Mouse (Mus musculus) liver, embryonic 14.5 days (tissue): ENCODE data around the gene Cd96. TPM values are rescaled to one million over a fixed set of nuclear protein-coding genes. Genes with fewer than 3 reads are reported as not detected.
A peak's percentile ranks its signal among the peaks of the same experiment; 100 is the strongest.

ENCODE experiments used
- ATAC-seq: fragments of 200-750 bp; cut with Nextera tagmentation; 2 replicates; pipeline ENCODE4 v1.8.0; 2017; ENCODE audit warnings: moderate number of reproducible peaks, mild to moderate bottlenecking, moderate library complexity; ENCODE audit not compliant: insufficient read depth
- DNase-seq, 3 experiments: peaks; one replicate each; pipeline ENCODE4 v3.0.0-alpha.2; 2012 to 2013; ENCODE audit warnings: low read depth in 3 of 3, low spot score in 3 of 3
- H3K27ac ChIP-seq: fragments of 300-500 bp; sonication (generic); 2 replicates; pipeline ENCODE4 v1.5.1; 2014; ENCODE audit warnings: moderate library complexity, mild to moderate bottlenecking, control low read depth, inconsistent platforms
- H3K27me3 ChIP-seq: fragments of 300-500 bp; sonication (generic); 2 replicates; pipeline ENCODE4 v1.6.1; 2014; ENCODE audit warnings: mild to moderate bottlenecking, low read length, moderate library complexity; ENCODE audit not compliant: control insufficient read depth, insufficient read depth
- H3K36me3 ChIP-seq: fragments of 300-500 bp; sonication (generic); replicated peaks from 2 replicates; pipeline ENCODE4 v1.6.1; 2014; ENCODE audit warnings: low read depth; ENCODE audit not compliant: control insufficient read depth, insufficient read depth
- H3K4me1 ChIP-seq, 2 experiments: fragments of 200-500 bp in 1 of 2; fragments of 300-500 bp in 1 of 2; sonication (generic) in 1 of 2; replicated peaks; 2 replicates each; pipeline ENCODE4 v1.6.1; 2012 to 2014; ENCODE audit warnings: antibody characterized with exemption in 1 of 2, inconsistent platforms in 1 of 2, low read length in 1 of 2; ENCODE audit not compliant: control insufficient read depth in 2 of 2, insufficient read depth in 2 of 2
- H3K4me2 ChIP-seq: fragments of 300-500 bp; sonication (generic); 2 replicates; pipeline ENCODE4 v1.6.1; 2014; ENCODE audit warnings: low read depth, mild to moderate bottlenecking, control low read depth, moderate library complexity
- H3K4me3 ChIP-seq, 2 experiments: fragments of 200-500 bp in 1 of 2; fragments of 300-500 bp in 1 of 2; sonication (generic) in 1 of 2; 2 replicates each; pipeline ENCODE4 v1.5.1; 2012 to 2014; ENCODE audit warnings: low read depth in 2 of 2, low read length in 2 of 2, mild to moderate bottlenecking in 2 of 2, control low read depth in 1 of 2, inconsistent platforms in 1 of 2, moderate library complexity in 1 of 2; ENCODE audit not compliant: insufficient read depth in 1 of 2
- H3K9ac ChIP-seq: fragments of 300-500 bp; sonication (generic); replicated peaks from 2 replicates; pipeline ENCODE4 v1.6.1; 2014; ENCODE audit warnings: mild to moderate bottlenecking, control low read depth, moderate library complexity
- H3K9me3 ChIP-seq: fragments of 300-500 bp; sonication (generic); 2 replicates; pipeline ENCODE4 v1.6.1; 2016; ENCODE audit warnings: low read length, mixed read lengths; ENCODE audit not compliant: control insufficient read depth
- CTCF ChIP-seq: IDR thresholded peaks from 2 replicates; pipeline ENCODE4 v1.5.1; 2016; ENCODE audit warnings: antibody characterized with exemption, low read depth, control low read depth
- EP300 ChIP-seq: IDR thresholded peaks from 2 replicates; pipeline ENCODE4 v1.6.1; 2016; ENCODE audit warnings: antibody characterized with exemption, low read depth
- WGBS: fragments of 180-500 bp; shearing (Covaris S2); extraction: QIAGEN DNeasy Blood & Tissue Kit; methylation state at CpG from one replicate; pipeline ENCODE4 v1.1.7; 2014; ENCODE audit not compliant: insufficient replicate concordance; 5-methylcytosine and 5-hydroxymethylcytosine counted together
- polyA plus RNA-seq, 2 experiments: library from polyadenylated mRNA; depleted of rRNA in 1 of 2; stranded (reverse) in 1 of 2; unstranded in 1 of 2; fragments of >200 nt; fragmentation: Nextera tagmentation in 1 of 2; extraction: Ambion mirVana in 1 of 2; gene quantifications; 2 replicates each; pipeline versions ENCODE4 v1.2.1 to v1.2.3; 2012 to 2014

Gene Cd96
- polyA plus RNA-seq, 2 experiments, result 0.07 TPM; not detected in 1

DNA sequence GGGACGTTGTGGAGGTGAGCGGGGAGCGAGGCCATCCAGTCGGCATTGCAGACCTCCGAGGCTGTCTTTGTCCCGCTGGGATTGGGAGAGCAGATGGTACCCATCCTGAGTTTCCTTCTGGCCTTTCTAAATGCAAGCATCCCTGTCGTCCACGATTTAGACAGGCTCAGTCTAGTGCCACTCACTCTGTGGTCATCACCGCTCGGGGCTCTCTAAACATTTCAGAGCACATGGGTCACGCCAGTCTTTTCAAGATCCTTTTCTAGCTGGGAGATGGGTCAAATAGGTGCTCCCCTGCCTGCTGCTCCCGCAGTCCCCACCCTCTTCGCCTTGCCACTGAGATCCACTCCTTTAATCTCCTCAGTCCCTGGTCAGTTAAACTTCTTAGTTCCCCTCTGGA lies 110.3 kb downstream of the Cd96 start:
- no peaks in the 10 kb centered on the region for H3K36me3 ChIP-seq
- ATAC-seq (no peak), DNase-seq (no peak)
- H3K4me1 ChIP-seq, result peaks cover 0 to 8% of the 10 kb centered on the region in 2 experiments; a peak in 2 of 4 replicates
- H3K4me2 ChIP-seq, result peak overlapping the region; percentile 64
- peak overlapping the region; percentile 2; the same call in 1 of the 2 replicates for H3K9ac ChIP-seq
- H3K4me3 ChIP-seq, result peak overlapping the region; percentile 50 to 56
- no peak overlapping the region for H3K27ac ChIP-seq
- no peaks in the 10 kb centered on the region for H3K9me3 ChIP-seq
- TF ChIP-seq CTCF, result no peak
- TF ChIP-seq EP300, result no peak
- no peaks in the 10 kb centered on the region for H3K27me3 ChIP-seq
- WGBS, result 3% methylated on average over 13 of the region's 13 CpGs

- ATAC-seq (no peak), DNase-seq (no peak)
- TF ChIP-seq CTCF (no peak), EP300 (no peak)
- H3K36me3 ChIP-seq, result no peaks in the 10 kb centered on the region
- H3K4me1 ChIP-seq, result peaks cover 0 to 8% of the 10 kb centered on the region in 2 experiments; a peak in 2 of 4 replicates
- H3K9me3 ChIP-seq, result no peaks in the 10 kb centered on the region
- H3K27ac ChIP-seq, result no peak overlapping the region
- H3K4me3 ChIP-seq, result peak overlapping the region; percentile 38 to 56
- no peak overlapping the region for H3K9ac ChIP-seq
- 51% methylated on average over 3 of the region's 3 CpGs for WGBS
- H3K27me3 ChIP-seq, result no peaks in the 10 kb centered on the region
- H3K4me2 ChIP-seq, result peak overlapping the region; percentile 64
Observed at GRCm38 (mm10) chr16:46008766-46009165, 111.3 kb downstream of the Cd96 start.

GRCm38 (mm10) chr16:46008036-46008605 lies 111.9 kb downstream of the Cd96 start:
- peak overlapping the region in 1 of 2 experiments; percentile 18; a peak in 1 of 4 replicates for H3K4me3 ChIP-seq
- TF ChIP-seq CTCF (no peak), EP300 (no peak)
- no peaks in the 10 kb centered on the region for H3K9me3 ChIP-seq
- DNase-seq, result no peak
- H3K9ac ChIP-seq, result no peak overlapping the region
- no peaks in the 10 kb centered on the region for H3K36me3 ChIP-seq
- no peak overlapping the region for H3K27ac ChIP-seq
- peak overlapping the region; percentile 64 for H3K4me2 ChIP-seq
- H3K4me1 ChIP-seq, result peaks cover 0 to 8% of the 10 kb centered on the region in 2 experiments; a peak in 2 of 4 replicates
- no peaks in the 10 kb centered on the region for H3K27me3 ChIP-seq
- 51% methylated on average over 5 of the region's 5 CpGs for WGBS
- ATAC-seq, result no peak

- H3K4me2 ChIP-seq, result no peak overlapping the region
- ATAC-seq, result no peak
- no peak overlapping the region for H3K27ac ChIP-seq
- H3K9me3 ChIP-seq, result no peaks in the 10 kb centered on the region
- no peak overlapping the region for H3K4me3 ChIP-seq
- DNase-seq, result no peak
- no peak overlapping the region for H3K9ac ChIP-seq
- no peaks in the 10 kb centered on the region for H3K36me3 ChIP-seq
- peaks cover 0 to 8% of the 10 kb centered on the region in 2 experiments; a peak in 2 of 4 replicates for H3K4me1 ChIP-seq
- TF ChIP-seq CTCF (no peak), EP300 (no peak)
- no peaks in the 10 kb centered on the region for H3K27me3 ChIP-seq
- 66% methylated on average over 10 of the region's 10 CpGs for WGBS
Observed at GRCm38 (mm10) chr16:46006261-46006660, 113.8 kb downstream of the Cd96 start.

DNA sequence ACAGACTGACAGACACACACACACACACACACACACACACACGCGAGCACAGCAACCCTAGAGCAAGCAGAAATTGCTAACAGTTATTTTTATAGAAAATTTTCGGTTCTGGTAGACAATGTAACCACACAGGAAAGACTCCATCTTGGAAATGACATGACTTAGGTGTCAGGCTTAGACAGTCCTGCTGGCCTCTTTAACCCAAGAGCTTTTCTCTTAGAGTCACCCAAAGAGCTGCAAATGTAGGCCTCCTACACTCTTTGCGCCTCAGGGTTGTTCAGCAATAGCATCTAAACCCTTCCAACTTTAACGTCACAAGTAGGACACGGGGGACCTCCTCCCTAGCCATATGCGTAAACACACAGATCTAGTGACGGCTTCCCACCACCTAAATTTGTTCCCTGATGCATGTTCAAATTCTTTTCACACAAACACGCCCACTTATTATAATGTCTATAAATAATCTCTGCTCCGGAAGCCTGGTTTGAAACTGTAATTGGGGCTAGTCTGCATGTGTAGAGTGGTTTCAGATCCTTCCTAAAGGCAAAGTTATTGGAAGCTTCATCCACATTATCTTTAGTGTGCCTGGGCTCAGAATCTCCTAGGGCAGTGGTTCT lies 118.4 kb downstream of the Cd96 start:
- H3K27me3 ChIP-seq, result no peaks in the 10 kb centered on the region
- no peaks in the 10 kb centered on the region for H3K36me3 ChIP-seq
- no peak overlapping the region for H3K4me2 ChIP-seq
- 66% methylated on average over 10 of the region's 10 CpGs for WGBS
- H3K9me3 ChIP-seq, result no peaks in the 10 kb centered on the region
- DNase-seq, result no peak
- H3K9ac ChIP-seq, result no peak overlapping the region
- no peak for ATAC-seq
- no peaks in the 10 kb centered on the region for H3K4me1 ChIP-seq
- no peak for TF ChIP-seq CTCF
- no peak for TF ChIP-seq EP300
- H3K27ac ChIP-seq, result no peak overlapping the region
- H3K4me3 ChIP-seq, result no peak overlapping the region
